Mouse (Mus musculus) limb, embryonic 12.5 days (tissue): ENCODE data around the gene Ifit3b. TPM values are rescaled to one million over a fixed set of nuclear protein-coding genes. Genes with fewer than 3 reads are reported as not detected.

ENCODE experiments used
- ATAC-seq: fragments of 200-750 bp; cut with Nextera tagmentation; 2 replicates; pipeline ENCODE4 v1.8.0; 2017; ENCODE audit warnings: low read depth, moderate TSS enrichment; ENCODE audit not compliant: insufficient number of reproducible peaks, insufficient read depth, low FRiP score, low TSS enrichment
- H3K27ac ChIP-seq: fragments of 300-500 bp; sonication (generic); 2 replicates; pipeline ENCODE4 v1.5.1; 2016; ENCODE audit warnings: mild to moderate bottlenecking, moderate library complexity
- H3K27me3 ChIP-seq: fragments of 300-500 bp; sonication (generic); 2 replicates; pipeline ENCODE4 v1.6.1; 2016; ENCODE audit warnings: mild to moderate bottlenecking, moderate library complexity
- H3K36me3 ChIP-seq: fragments of 300-500 bp; sonication (generic); 2 replicates; pipeline ENCODE4 v1.6.1; 2016; ENCODE audit warnings: mild to moderate bottlenecking, moderate library complexity
- H3K4me1 ChIP-seq: fragments of 300-500 bp; sonication (generic); replicated peaks from 2 replicates; pipeline ENCODE4 v1.6.1; 2016
- H3K4me2 ChIP-seq: fragments of 300-500 bp; sonication (generic); 2 replicates; pipeline ENCODE4 v1.6.1; 2016; ENCODE audit warnings: mild to moderate bottlenecking, moderate library complexity
- H3K4me3 ChIP-seq: fragments of 300-500 bp; sonication (generic); replicated peaks from 2 replicates; pipeline ENCODE4 v1.5.1; 2016; ENCODE audit warnings: mild to moderate bottlenecking
- H3K9ac ChIP-seq: fragments of 300-500 bp; sonication (generic); replicated peaks from 2 replicates; pipeline ENCODE4 v1.6.1; 2016; ENCODE audit warnings: mild to moderate bottlenecking, moderate library complexity
- H3K9me3 ChIP-seq: fragments of 300-500 bp; sonication (generic); 2 replicates; pipeline ENCODE4 v1.6.1; 2016; ENCODE audit warnings: mild to moderate bottlenecking, moderate library complexity
- WGBS: fragments of 180-500 bp; shearing (Covaris S2); methylation state at CpG from one replicate; pipeline ENCODE4 v1.1.7; 2016; 5-methylcytosine and 5-hydroxymethylcytosine counted together
- polyA plus RNA-seq: library from polyadenylated mRNA; unstranded; fragments of >200 nt; fragmentation: Nextera tagmentation; extraction: Ambion mirVana; gene quantifications from 2 replicates; pipeline ENCODE4 v1.2.1, GENCODE M21; 2016

The Ifit3b gene
- polyA plus RNA-seq, 1 experiment from 2014 or later = 1.1 TPM

DNA sequence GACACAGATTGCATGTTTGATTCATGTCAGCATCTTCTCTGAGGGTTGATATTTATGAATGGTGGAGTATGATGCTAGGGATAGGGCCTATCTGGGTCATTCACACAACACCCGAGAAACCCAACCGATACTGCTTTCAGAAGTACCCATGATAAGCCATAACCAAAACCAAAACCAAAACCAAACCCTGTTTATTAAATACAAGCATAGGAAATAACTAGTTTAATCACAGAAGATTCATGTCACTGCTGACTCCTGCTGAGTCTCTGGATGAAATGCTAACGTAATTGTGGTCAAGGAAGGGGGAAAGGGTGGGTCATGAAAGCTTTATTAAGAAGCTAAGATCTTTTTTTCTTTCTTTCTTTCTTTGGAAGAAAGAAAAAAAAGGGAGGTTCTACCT lies 42.5 kb downstream of the Ifit3b start:
- H3K4me2 ChIP-seq = no peak overlapping the region
- H3K27ac ChIP-seq = no peak overlapping the region
- no peaks in the 10 kb centered on the region for H3K27me3 ChIP-seq
- no peak overlapping the region for H3K9ac ChIP-seq
- WGBS = 88% methylated on average over 3 of the region's 3 CpGs
- no peaks in the 10 kb centered on the region for H3K36me3 ChIP-seq
- no peaks in the 10 kb centered on the region for H3K4me1 ChIP-seq
- H3K9me3 ChIP-seq = no peaks in the 10 kb centered on the region
- no peak for ATAC-seq
- H3K4me3 ChIP-seq = no peak overlapping the region

DNA sequence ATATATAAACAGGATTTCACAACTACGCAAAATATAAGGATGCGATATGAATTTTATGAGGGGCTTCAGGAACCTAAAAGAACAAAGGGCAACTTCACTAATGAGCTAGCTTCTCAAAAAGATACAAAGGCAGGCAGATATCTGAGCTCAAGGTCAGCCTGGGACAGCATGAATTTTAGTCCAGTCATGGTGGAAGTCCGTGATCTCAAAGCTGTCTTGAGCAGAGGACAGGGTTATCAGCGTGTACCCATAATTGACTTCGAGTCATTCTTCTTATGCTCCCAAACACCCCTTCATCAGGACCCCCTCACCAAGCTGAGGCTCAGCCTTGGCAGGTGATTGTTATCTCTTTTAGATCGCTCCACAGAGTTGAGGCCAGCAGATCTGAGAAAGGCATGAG lies 43.2 kb downstream of the Ifit3b start:
- Histone ChIP-seq H3K36me3 (no peaks in the 10 kb centered on the region), H3K4me3 (no peak overlapping the region), H3K27me3 (no peaks in the 10 kb centered on the region), H3K27ac (no peak overlapping the region), H3K9me3 (no peaks in the 10 kb centered on the region), H3K4me2 (no peak overlapping the region), H3K4me1 (no peaks in the 10 kb centered on the region), H3K9ac (no peak overlapping the region)
- 89% methylated on average over 6 of the region's 6 CpGs for WGBS
- ATAC-seq = no peak

DNA sequence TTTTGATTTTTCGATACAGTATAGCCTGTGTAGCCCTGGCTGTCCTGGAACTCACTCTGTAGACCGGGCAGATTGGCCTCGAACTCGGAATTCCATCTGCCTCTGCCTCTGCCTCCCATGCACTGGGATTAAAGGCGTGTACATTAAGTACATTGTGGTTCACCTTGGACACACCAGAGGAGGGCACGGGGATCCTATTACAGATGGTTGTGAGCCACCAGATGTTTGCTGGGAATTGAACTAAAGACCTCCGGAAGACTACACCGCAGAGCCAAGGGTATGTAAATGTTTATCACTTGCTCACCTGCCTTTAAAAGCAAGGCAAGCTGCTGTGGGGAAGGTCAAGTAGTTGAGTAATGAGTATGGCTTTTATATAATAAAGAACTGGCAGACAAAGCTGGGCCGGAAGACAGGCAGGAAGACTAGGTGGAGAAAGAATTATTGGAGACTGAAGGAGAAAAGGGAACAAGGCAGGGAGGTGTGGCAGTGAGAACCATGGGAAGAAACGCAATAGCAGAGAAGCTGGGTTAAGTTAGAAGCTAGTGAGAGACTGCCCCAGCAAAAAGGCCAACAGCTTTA lies 47.5 kb downstream of the Ifit3b start:
- H3K27ac ChIP-seq = no peak overlapping the region
- no peak overlapping the region for H3K9ac ChIP-seq
- 83% methylated on average over 10 of the region's 10 CpGs for WGBS
- no peaks in the 10 kb centered on the region for H3K4me1 ChIP-seq
- H3K9me3 ChIP-seq = no peaks in the 10 kb centered on the region
- H3K36me3 ChIP-seq = no peaks in the 10 kb centered on the region
- no peaks in the 10 kb centered on the region for H3K27me3 ChIP-seq
- H3K4me3 ChIP-seq = no peak overlapping the region
- no peak for ATAC-seq
- H3K4me2 ChIP-seq = no peak overlapping the region

DNA sequence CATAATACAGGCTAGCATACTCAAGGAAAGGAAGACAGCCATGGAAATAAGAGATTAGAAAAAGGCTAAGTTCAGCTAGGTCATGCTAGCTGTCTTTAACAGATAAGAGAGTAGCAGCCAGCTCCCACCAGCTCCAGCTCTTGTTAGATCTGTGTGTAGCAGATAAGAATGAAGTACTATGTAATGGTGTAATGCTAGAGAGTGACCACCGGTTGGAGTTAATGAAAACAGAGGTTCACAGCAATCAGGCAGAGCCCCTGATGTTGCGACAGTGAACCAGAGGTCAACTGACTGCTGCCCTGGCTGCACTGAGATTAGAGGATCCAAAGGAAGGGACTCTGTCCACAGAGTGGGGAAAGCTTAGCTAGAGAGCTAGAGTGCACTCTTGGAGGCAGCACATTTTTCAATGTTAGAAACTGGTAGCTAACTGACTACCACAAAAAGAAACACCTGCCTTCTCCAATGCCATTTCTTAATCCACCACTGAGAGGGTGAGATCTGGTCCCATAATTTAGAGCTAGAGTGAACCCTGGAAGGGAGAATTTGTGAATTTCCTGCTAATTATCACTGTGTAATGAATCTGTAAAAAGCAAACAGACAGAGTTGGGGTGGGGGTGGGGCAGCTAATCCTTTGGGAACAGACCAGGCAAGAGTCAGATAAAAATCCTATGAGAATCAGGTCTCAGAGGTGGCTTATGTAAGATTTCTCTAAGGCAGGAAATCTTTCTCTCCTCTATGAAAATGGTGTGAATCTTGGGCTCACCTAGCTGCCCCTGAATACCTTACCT lies 48.9 kb downstream of the Ifit3b start:
- Histone ChIP-seq H3K27ac (no peak overlapping the region), H3K4me1 (no peaks in the 10 kb centered on the region), H3K36me3 (no peaks in the 10 kb centered on the region), H3K27me3 (no peaks in the 10 kb centered on the region), H3K9me3 (no peaks in the 10 kb centered on the region), H3K9ac (no peak overlapping the region), H3K4me3 (no peak overlapping the region), H3K4me2 (no peak overlapping the region)
- no peak for ATAC-seq
- WGBS = 26% methylated on average over 2 of the region's 2 CpGs

DNA sequence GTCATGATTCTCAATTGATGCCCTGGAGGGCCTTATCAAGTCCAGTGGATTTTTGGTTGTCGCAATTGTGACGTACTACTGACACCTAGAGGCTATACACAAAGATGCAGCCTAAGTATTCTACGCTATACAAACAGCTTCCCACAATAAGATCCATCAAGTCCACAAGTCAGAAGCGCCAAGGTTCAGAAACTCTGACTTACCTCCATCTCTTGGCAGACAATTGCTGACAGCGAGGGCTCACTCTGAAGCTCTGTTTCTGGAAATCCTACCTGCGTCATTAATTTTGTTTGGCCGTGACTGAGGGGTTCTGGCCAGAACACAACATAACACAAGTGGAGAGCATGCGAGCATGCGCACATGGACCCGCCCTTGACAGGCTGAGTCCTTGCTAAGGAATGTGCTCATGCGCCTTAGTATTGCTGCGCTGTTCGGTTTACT lies 54.3 kb downstream of the Ifit3b start:
- no peaks in the 10 kb centered on the region for H3K27me3 ChIP-seq
- no peaks in the 10 kb centered on the region for H3K36me3 ChIP-seq
- no peaks in the 10 kb centered on the region for H3K4me1 ChIP-seq
- WGBS = 17% methylated on average over 13 of the region's 13 CpGs
- H3K27ac ChIP-seq = no peak overlapping the region
- peak overlapping the region; percentile 54 for H3K4me2 ChIP-seq
- peak; percentile 84; the same call in 1 of the 2 replicates for ATAC-seq
- H3K9me3 ChIP-seq = no peaks in the 10 kb centered on the region
- no peak overlapping the region for H3K9ac ChIP-seq
- peak overlapping the region; percentile 35 for H3K4me3 ChIP-seq

DNA sequence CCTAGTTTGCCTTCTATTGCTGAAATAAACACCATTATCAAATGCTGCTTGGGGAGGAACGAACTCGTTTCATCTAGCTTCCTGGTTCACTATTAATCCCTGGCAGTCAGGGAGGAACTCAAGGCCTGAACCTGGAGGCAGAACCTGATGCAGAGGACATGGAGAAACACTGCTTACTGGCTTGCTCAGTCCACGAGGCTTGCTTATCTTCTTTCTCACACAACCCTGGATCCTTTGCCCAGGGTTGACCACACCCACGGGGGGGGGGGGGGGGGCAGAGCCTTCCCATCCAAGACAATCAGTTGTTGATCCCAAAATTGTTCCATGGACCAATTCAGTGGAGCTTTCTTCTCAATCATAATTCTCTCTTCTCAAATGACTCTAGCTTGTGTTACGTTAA lies 55.0 kb downstream of the Ifit3b start:
- Histone ChIP-seq H3K4me1 (no peaks in the 10 kb centered on the region), H3K36me3 (no peaks in the 10 kb centered on the region), H3K9ac (no peak overlapping the region), H3K4me3 (no peak overlapping the region), H3K27ac (no peak overlapping the region), H3K4me2 (0 out of 2 replicates have a peak overlapping the region, but pooled peaks have one; percentile 54), H3K27me3 (no peaks in the 10 kb centered on the region), H3K9me3 (no peaks in the 10 kb centered on the region)
- 51% methylated on average over 5 of the region's 5 CpGs for WGBS
- peak; percentile 18; the same call in 1 of the 2 replicates for ATAC-seq

Other genes with a start within 250 kb of the Ifit3b start
- gene Ch25h, start 132.8 kb upstream of the Ifit3b start, polyA plus RNA-seq = 5.4 and 9.6 TPM in 2 replicates
- 25.9 and 27.9 TPM in 2 replicates for gene Lipa, start 80.5 kb upstream of the Ifit3b start, polyA plus RNA-seq
- gene Ifit2, start 57.3 kb upstream of the Ifit3b start, polyA plus RNA-seq = 9.0 and 10.3 TPM in 2 replicates
- gene Ifit3, start 24.4 kb upstream of the Ifit3b start, polyA plus RNA-seq = 2.1 and 3.6 TPM in 2 replicates
- 0.21 and 0.40 TPM in 2 replicates for gene Ifit1bl1, start 6.0 kb upstream of the Ifit3b start, polyA plus RNA-seq
- 0.14 and 0.18 TPM in 2 replicates for gene Ifit1bl2, start 32.8 kb downstream of the Ifit3b start, polyA plus RNA-seq
- 0.39 and 0.60 TPM in 2 replicates for gene Ifit1, start 32.9 kb downstream of the Ifit3b start, polyA plus RNA-seq
- gene Slc16a12, start 139.3 kb downstream of the Ifit3b start, polyA plus RNA-seq = 0.66 and 0.79 TPM in 2 replicates